Mouse (Mus musculus) hindlimb bud, embryonic 11.5 days (tissue): Measurements from ENCODE around the gene Slco3a1.

Source experiments
- DNase-seq: peaks from one replicate; pipeline ENCODE4 v3.0.0-alpha.2; 2012; ENCODE audit warnings: low read depth, low spot score; ENCODE audit errors: extremely low spot score

Gene Slco3a1

GRCm38 (mm10) chr7:74361677-74362076 is 192.9 kb downstream of the Slco3a1 start:
- DNase-seq: no peak

- no peak for DNase-seq
Measured at GRCm38 (mm10) chr7:74357027-74357426, 197.6 kb downstream of the Slco3a1 start.

GRCm38 (mm10) chr7:74354527-74355256 is 199.9 kb downstream of the Slco3a1 start:
- DNase-seq: peak; percentile 95

- DNase-seq: no peak
Measured at GRCm38 (mm10) chr7:74353707-74354468, 200.7 kb downstream of the Slco3a1 start.

GRCm38 (mm10) chr7:74353240-74353639 is 201.3 kb downstream of the Slco3a1 start:
- DNase-seq: no peak

- DNase-seq: no peak
Measured at GRCm38 (mm10) chr7:74348318-74348890, 206.2 kb downstream of the Slco3a1 start.

- DNase-seq: no peak
Measured at GRCm38 (mm10) chr7:74347026-74347425, 207.6 kb downstream of the Slco3a1 start.

GRCm38 (mm10) chr7:74346451-74346850 is 208.1 kb downstream of the Slco3a1 start:
- DNase-seq: no peak

GRCm38 (mm10) chr7:74341149-74341805 is 213.3 kb downstream of the Slco3a1 start:
- DNase-seq: no peak

GRCm38 (mm10) chr7:74340419-74340954 is 214.1 kb downstream of the Slco3a1 start:
- no peak for DNase-seq

- DNase-seq: no peak
Measured at GRCm38 (mm10) chr7:74337677-74338420, 216.7 kb downstream of the Slco3a1 start.

- DNase-seq: no peak
Measured at GRCm38 (mm10) chr7:74332323-74332722, 222.3 kb downstream of the Slco3a1 start.

GRCm38 (mm10) chr7:74330858-74331726 is 223.5 kb downstream of the Slco3a1 start:
- DNase-seq: no peak

- DNase-seq: no peak
Measured at GRCm38 (mm10) chr7:74330117-74330857, 224.3 kb downstream of the Slco3a1 start.

GRCm38 (mm10) chr7:74329004-74329403 is 225.6 kb downstream of the Slco3a1 start:
- DNase-seq: no peak

GRCm38 (mm10) chr7:74327716-74328115 is 226.9 kb downstream of the Slco3a1 start:
- DNase-seq: no peak

GRCm38 (mm10) chr7:74325052-74325451 is 229.5 kb downstream of the Slco3a1 start:
- DNase-seq: no peak

GRCm38 (mm10) chr7:74323683-74324082 is 230.9 kb downstream of the Slco3a1 start:
- no peak for DNase-seq

GRCm38 (mm10) chr7:74323194-74323593 is 231.4 kb downstream of the Slco3a1 start:
- no peak for DNase-seq
